Mouse (Mus musculus) forelimb bud, embryonic 11.5 days (tissue): ENCODE results near the gene Tnpo1.
A peak's percentile ranks its signal among the peaks of the same experiment; 100 is the strongest.
"Not testable (repeated sequence)": the region's sequence is repeated elsewhere in the genome, so short reads cannot be mapped to it uniquely, and the experiment has no call there.

Source experiments
- DNase-seq: peaks from one replicate; pipeline ENCODE4 v3.0.0-alpha.2; 2012; ENCODE audit warnings: low read depth, low spot score

Gene Tnpo1

GRCm38 (mm10) chr13:98890871-98891219 lies 35.3 kb downstream of the Tnpo1 start:
- peak; percentile 88 for DNase-seq

GRCm38 (mm10) chr13:98890137-98890870 lies 35.9 kb downstream of the Tnpo1 start:
- DNase-seq: peak; percentile 42

- no peak for DNase-seq
Measured at GRCm38 (mm10) chr13:98889211-98889610, 37.0 kb downstream of the Tnpo1 start.

DNA sequence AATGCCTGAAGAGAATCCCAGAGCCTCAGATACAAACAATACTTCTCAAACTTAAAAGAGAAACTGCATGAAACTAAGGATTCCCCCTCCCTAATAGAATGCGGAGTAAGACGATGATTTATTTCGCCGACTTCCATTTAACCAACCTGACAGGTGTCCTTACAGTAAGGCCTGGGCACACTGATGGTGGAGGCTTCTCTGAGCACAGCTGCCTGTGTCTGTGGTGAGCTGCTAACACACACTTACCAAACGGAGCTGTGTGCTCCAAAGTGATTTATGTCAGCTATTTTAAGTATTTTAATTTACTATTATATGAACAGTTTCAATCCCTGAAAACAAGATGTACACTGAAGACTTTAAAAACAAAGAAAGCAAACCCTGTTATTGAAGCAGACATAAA lies 42.4 kb downstream of the Tnpo1 start:
- DNase-seq: no peak

DNA sequence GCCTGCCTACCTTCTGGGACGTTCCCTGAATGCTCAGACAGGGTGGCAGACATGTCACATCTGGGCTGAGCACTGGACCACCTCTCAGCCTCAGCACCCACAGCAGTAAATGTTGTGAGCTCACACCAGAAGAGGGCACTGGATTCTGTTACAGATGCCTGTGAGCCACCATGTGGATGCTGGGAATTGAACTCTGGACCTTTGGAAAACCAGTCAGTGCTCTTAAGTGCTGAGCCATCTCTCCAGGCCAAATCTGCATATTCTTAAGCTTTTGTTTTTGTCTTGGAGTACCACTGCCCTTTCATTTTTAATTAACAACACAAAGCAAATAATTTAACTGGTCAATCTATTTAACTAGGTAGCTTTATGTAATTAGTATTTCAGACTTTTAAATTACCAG lies 44.2 kb downstream of the Tnpo1 start:
- no peak for DNase-seq

DNA sequence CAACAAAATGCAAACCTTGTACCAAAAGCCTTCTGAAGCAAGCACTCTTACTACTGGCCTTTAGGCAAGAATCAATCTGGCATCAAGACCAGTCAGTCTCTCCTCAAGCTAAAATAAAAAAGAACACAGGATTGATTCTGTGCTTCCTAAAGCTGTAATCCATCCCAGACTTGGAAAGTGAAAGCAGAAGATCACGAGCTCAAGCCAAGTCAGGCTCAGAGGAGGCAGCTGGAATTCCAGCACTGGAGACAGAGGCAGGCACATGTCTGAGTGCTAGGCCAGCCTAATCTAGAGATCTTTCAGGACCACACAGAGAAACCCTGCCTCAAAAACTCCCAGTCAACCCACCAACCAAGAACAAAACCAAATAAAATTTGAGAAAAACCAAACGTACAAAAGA lies 45.8 kb downstream of the Tnpo1 start:
- no peak for DNase-seq

GRCm38 (mm10) chr13:98879422-98879821 lies 46.8 kb downstream of the Tnpo1 start:
- DNase-seq: no peak

DNA sequence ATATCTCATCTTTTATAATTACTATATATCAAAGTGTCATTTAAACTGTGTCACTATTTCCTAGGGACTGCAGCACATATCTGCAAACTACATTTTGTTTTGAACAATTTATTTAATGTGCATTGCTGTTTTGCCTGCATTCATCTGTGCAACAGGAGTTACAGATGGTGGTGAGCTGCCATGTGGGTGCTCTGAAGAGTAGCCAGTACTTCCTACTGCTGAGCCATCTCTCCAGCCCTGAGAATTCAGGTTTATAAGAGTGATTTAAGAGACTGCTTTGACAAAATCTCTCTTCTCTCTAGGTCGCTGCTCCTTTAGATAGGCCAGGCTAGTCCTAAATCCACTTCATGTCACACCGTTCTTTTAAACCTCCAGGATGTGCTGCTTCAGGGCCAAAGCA lies 49.0 kb downstream of the Tnpo1 start:
- no peak for DNase-seq

DNA sequence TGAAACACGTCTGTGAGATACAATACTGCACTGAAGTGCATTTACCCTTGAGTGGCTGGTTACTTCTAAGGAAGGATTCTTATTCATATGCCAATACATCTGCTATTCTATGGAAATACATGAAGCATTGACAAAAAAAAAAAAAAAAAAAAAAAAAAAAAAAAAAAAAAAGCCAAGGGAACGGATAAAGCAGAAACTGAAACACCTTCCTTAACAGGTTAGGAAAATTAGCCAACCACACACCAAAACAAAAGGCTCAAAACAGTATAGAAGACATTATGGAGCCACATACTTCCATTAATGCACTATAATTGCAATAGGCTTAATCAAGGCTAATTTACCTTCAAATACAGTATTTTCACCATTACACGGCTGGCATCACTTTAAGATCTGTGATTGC lies 51.5 kb downstream of the Tnpo1 start:
- DNase-seq: no peak

GRCm38 (mm10) chr13:98872273-98872847 lies 53.8 kb downstream of the Tnpo1 start:
- no peak for DNase-seq

GRCm38 (mm10) chr13:98871263-98871662 lies 54.9 kb downstream of the Tnpo1 start:
- no peak for DNase-seq

DNA sequence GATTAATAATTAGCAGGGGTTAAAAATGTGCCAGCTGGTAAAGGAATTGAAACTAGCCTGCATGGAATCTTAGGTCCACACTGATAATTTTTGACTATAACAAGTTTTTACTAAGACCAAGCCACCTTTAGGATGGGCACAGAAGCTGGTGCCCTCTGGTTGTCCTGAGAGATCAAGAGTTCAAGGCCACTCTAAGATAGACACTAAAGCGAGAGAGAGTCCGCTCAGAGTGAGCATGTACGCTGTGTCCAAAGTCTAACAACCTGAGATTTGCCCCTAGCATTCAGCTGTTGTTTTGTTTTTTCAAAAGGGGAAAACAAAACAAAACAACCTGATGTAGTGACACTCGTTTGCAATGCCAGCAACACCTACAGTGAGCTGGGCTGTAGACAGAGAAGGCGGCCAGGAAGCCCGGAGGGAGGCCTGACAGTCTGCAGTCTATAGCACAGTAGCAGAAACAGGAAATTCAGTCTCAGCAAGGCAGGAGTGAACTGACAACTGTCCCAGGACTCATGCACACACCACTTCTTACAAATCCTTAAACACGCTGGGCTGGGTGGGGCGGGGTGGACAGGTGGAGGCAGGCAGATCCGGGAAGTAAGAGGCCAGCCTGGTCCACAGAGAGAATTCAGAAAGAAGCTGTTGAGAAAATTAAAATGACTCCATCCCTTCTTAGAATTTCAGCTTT lies 57.8 kb downstream of the Tnpo1 start:
- DNase-seq: no peak

DNA sequence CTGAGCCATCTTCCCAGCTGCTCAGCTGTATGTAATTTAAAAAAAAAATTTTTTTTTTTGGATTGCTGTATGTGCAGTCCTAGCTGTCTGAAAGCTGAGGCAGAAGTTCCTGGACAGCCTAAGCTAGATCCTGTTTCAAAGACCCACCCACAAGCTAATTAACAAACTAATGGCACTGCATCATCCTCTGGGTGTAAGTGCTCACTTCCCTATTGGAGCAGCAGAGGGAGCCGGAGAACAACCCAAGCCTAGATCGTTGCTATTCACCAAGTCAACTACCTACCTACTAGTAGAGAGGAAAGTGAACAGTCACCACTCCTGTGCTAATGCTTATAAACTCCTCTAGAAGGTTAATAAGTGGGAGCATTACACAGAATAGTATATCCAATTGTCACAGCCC lies 58.4 kb downstream of the Tnpo1 start:
- DNase-seq: peak; percentile 45

DNA sequence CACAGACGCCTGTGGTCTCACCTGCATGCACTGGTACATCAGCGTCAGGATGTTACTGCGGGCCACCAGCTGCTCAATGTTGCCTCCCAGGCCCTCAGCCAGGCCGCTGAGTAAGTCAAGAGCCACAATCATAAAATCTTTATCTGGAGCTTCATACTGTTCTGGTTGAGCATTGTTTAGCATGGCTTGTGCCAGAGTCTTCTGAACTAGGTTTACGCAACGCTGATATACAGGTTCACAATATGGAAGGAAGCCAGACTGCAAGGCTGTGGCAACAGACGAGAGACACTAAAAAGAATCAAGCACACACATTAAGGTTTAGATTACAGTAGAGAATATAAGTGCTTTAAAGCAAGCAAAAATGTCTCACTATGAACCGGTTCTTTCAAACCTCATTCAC lies 70.9 kb downstream of the Tnpo1 start:
- no peak for DNase-seq

DNA sequence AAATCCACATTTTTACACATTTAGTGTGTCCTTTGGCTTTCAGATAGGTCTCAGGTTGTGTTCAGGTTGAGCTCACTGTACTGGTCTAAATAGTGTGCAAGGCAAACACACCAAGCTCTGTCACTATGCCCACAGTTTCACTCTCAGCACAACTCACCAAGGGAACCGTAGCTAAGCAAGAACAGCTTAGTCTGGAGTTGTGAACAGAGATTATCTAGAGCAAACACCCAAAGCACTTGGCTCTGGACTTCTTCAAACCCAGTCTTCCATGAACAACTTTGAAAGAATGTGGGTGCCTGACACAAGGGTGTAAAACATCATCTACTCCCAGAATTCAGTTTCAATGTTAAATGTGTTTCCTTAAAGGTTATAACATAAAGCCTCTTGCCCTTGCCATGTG lies 80.4 kb downstream of the Tnpo1 start:
- no peak for DNase-seq

- DNase-seq: no peak
Measured at GRCm38 (mm10) chr13:98836423-98837088, 89.6 kb downstream of the Tnpo1 start.

GRCm38 (mm10) chr13:98835740-98836139 lies 90.4 kb downstream of the Tnpo1 start:
- no peak for DNase-seq

GRCm38 (mm10) chr13:98834723-98835122 lies 91.5 kb downstream of the Tnpo1 start:
- no peak for DNase-seq

DNA sequence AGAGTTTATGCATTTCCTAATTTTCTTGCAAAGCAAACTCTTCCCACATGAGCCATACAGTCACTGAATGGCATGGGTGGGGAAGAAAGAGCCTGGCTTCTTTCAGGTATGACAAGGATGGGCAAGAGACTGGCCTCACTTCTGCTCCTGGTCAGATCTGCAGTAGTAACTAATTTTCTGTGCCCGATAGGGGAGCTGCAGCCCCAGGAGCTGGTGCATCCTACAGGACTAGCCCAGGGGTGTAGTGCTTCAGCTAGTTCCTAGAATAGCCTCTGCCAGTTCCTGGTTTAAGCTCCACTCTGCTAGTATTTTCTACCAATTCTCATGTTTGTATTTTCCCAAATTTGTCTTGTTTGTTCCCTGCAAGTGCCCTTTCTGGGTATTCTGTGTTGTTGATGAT lies 92.0 kb downstream of the Tnpo1 start:
- DNase-seq: no peak

DNA sequence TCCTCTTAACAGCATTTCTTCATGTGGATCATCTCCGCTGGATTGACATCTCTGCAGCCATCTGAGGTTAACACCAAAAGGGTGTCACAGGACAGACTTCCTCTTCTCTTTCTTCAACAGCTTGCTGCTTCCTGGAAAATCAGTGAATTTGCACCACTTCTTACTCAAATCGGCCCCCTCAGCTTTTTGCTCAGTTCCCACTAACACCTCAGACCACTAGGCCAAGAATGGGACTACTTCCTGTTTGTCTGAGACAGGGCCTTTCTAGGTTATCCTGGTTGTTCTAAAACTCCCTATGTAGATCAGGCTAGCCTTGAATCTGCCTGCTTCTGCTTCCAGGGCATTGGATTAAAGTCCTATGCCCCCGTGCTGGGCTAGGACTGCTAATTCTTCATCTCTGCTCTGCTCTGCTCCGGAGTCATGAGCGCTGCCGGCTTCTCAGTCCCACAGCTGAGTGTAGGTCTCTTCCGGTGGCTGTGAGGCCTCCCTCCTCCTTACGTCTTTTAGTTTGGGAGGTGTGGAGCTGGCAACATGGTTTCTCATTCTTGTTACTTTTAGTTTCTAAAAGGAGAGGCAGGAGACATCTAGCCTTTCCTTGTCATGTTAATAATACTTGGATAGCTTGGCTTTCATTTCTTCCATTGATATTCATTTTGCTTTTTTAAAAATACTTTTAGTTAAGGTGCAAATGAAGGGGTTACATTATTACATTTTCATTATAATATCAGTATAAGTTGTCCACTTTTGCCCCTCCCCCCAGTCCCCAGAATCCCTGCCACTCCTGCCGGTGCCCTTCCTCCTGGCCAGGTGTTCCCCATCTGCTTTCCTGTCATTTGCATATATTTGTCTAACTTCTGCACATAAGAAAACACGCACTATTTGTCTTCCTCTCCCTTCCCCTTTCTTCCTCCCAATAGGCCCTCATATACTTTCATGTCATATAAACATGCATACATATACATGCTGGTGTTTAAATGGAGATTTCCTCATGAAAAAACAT lies 93.4 kb downstream of the Tnpo1 start:
- no peak for DNase-seq

DNA sequence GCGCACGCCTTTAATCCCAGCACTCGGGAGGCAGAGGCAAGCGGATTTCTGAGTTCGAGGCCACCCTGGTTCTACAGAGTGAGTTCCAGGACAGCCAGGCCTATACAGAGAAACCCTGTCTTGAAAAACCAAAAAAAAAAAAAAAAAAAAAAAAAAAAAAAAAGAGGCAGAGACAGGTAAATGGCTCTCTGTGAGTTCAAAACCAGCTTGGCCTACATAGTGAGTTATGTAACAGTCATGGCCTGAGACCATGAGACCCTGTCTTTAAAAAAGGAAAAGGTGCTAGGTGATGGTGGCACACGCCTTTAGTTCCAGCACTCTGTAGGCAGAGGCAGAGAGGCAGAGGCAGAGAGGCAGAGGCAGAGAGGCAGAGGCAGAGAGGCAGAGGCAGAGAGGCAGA lies 97.2 kb downstream of the Tnpo1 start:
- DNase-seq: not testable (repeated sequence)
